Mouse (Mus musculus): ENCODE measurements around the gene Rnf26.

Rnf26 gene

GRCm38 (mm10) chr9:44124317-44124716 is 11.0 kb upstream of the Rnf26 start:
- 75% methylated on average over 6 of the region's 6 CpGs for WGBS

GRCm38 (mm10) chr9:44119948-44120465 is 6.7 kb upstream of the Rnf26 start:
- 59% methylated on average over 8 of the region's 8 CpGs for WGBS

GRCm38 (mm10) chr9:44119011-44119410 is 5.7 kb upstream of the Rnf26 start:
- WGBS: 61% methylated on average over 5 of the region's 5 CpGs

GRCm38 (mm10) chr9:44116182-44116581 is 2.9 kb upstream of the Rnf26 start:
- 95% methylated on average over 4 of the region's 4 CpGs for WGBS

- 91% methylated on average over 9 of the region's 9 CpGs for WGBS
Observed at GRCm38 (mm10) chr9:44115599-44115998, 2.3 kb upstream of the Rnf26 start.

GRCm38 (mm10) chr9:44114453-44114852 is 1.1 kb upstream of the Rnf26 start:
- WGBS: 82% methylated on average over 2 of the region's 2 CpGs

- WGBS: 63% methylated on average over 10 of the region's 12 CpGs
Observed at GRCm38 (mm10) chr9:44111909-44112308, 1.4 kb downstream of the Rnf26 start.

- WGBS: 27% methylated on average over 9 of the region's 9 CpGs
Observed at GRCm38 (mm10) chr9:44109360-44110095, 3.8 kb downstream of the Rnf26 start.

GRCm38 (mm10) chr9:44108269-44109055 is 4.9 kb downstream of the Rnf26 start:
- WGBS: 69% methylated on average over 31 of the region's 31 CpGs

- 38% methylated on average over 25 of the region's 25 CpGs for WGBS
Observed at GRCm38 (mm10) chr9:44107557-44108179, 5.6 kb downstream of the Rnf26 start.

GRCm38 (mm10) chr9:44107110-44107509 is 6.2 kb downstream of the Rnf26 start, which contains the start of gene C1qtnf5:
C1qtnf5 (plus strand) TSS chr9:44107245.
- 22% methylated on average over 8 of the region's 8 CpGs for WGBS

GRCm38 (mm10) chr9:44106596-44106995 is 6.7 kb downstream of the Rnf26 start:
- 72% methylated on average over 4 of the region's 4 CpGs for WGBS

- 70% methylated on average over 7 of the region's 7 CpGs for WGBS
Observed at GRCm38 (mm10) chr9:44106182-44106581, 7.1 kb downstream of the Rnf26 start.

- WGBS: 89% methylated on average over 10 of the region's 10 CpGs
Observed at GRCm38 (mm10) chr9:44105781-44106180, 7.5 kb downstream of the Rnf26 start.

- 85% methylated on average over 7 of the region's 7 CpGs for WGBS
Observed at GRCm38 (mm10) chr9:44104881-44105280, 8.4 kb downstream of the Rnf26 start.

GRCm38 (mm10) chr9:44101490-44101889 is 11.8 kb downstream of the Rnf26 start, which contains the start of gene Mfrp:
Mfrp (plus strand) TSS chr9:44101729.
- WGBS: 85% methylated on average over 9 of the region's 9 CpGs

GRCm38 (mm10) chr9:44096536-44096935 is 16.8 kb downstream of the Rnf26 start:
- WGBS: 29% methylated on average over 9 of the region's 9 CpGs

- 87% methylated on average over 9 of the region's 9 CpGs for WGBS
Observed at GRCm38 (mm10) chr9:44095781-44096180, 17.5 kb downstream of the Rnf26 start.

GRCm38 (mm10) chr9:44094737-44095136 is 18.6 kb downstream of the Rnf26 start:
- WGBS: 89% methylated on average over 3 of the region's 3 CpGs

GRCm38 (mm10) chr9:44093612-44094503 is 19.5 kb downstream of the Rnf26 start:
- 29% methylated on average over 24 of the region's 24 CpGs for WGBS
